Mouse (Mus musculus) neural tube, embryonic 14.5 days (tissue): ENCODE results near the gene Mesp2. TPM values are rescaled to one million over a fixed set of nuclear protein-coding genes. Genes with fewer than 3 reads are reported as not detected.

ENCODE experiments used
- ATAC-seq: fragments of 200-750 bp; cut with Nextera tagmentation; 2 replicates; pipeline ENCODE4 v1.8.0; 2017; ENCODE audit warnings: low read depth, mild to moderate bottlenecking, moderate TSS enrichment, moderate library complexity
- H3K27ac ChIP-seq: fragments of 300-500 bp; sonication (generic); 2 replicates; pipeline ENCODE4 v1.5.1; 2014; ENCODE audit warnings: low read depth, mild to moderate bottlenecking, control low read depth, low read length, moderate library complexity, mixed read lengths
- H3K27me3 ChIP-seq: fragments of 300-500 bp; sonication (generic); 2 replicates; pipeline ENCODE4 v1.6.1; 2014; ENCODE audit warnings: low read length; ENCODE audit not compliant: control insufficient read depth, insufficient read depth
- H3K36me3 ChIP-seq: fragments of 300-500 bp; sonication (generic); 2 replicates; pipeline ENCODE4 v1.6.1; 2014; ENCODE audit warnings: low read length, mixed read lengths; ENCODE audit not compliant: control insufficient read depth, insufficient read depth
- H3K4me1 ChIP-seq: fragments of 300-500 bp; sonication (generic); 2 replicates; pipeline ENCODE4 v1.6.1; 2014; ENCODE audit warnings: low read length; ENCODE audit not compliant: control insufficient read depth, insufficient read depth
- H3K4me2 ChIP-seq: fragments of 300-500 bp; sonication (generic); 2 replicates; pipeline ENCODE4 v1.6.1; 2014; ENCODE audit warnings: mild to moderate bottlenecking, low read depth, low read length, control low read depth
- H3K4me3 ChIP-seq: fragments of 300-500 bp; sonication (generic); 2 replicates; pipeline ENCODE4 v1.5.1; 2014; ENCODE audit warnings: low read depth, low read length, control low read depth, mixed read lengths
- H3K9ac ChIP-seq: fragments of 300-500 bp; sonication (generic); replicated peaks from 2 replicates; pipeline ENCODE4 v1.6.1; 2014; ENCODE audit warnings: low read depth, mild to moderate bottlenecking, control low read depth, low read length, mixed read lengths
- H3K9me3 ChIP-seq: fragments of 300-500 bp; sonication (generic); 2 replicates; pipeline ENCODE4 v1.6.1; 2016; ENCODE audit warnings: low read length; ENCODE audit not compliant: control insufficient read depth
- WGBS: fragments of 180-500 bp; shearing (Covaris S2); extraction: QIAGEN DNeasy Blood & Tissue Kit; methylation state at CpG from one replicate; pipeline ENCODE4 v1.1.7; 2014; 5-methylcytosine and 5-hydroxymethylcytosine counted together
- polyA plus RNA-seq: library from polyadenylated mRNA; unstranded; fragments of >200 nt; fragmentation: Nextera tagmentation; extraction: Ambion mirVana; gene quantifications from 2 replicates; pipeline ENCODE4 v1.2.1, GENCODE M21; 2014

The Mesp2 gene
- polyA plus RNA-seq: 0.71 and 1.2 TPM in 2 replicates

- H3K27me3 ChIP-seq: peaks cover 5% of the 10 kb centered on the region; the same call in 1 of the 2 replicates
- H3K4me2 ChIP-seq: peak within 1 kb of the TSS; percentile 62
- H3K36me3 ChIP-seq: no peaks in the 10 kb centered on the region
- 23% methylated on average over 64 of the region's 71 CpGs for WGBS
- no peaks in the 10 kb centered on the region; the same call in 1 of the 2 replicates for H3K4me1 ChIP-seq
- peak within 1 kb of the TSS; percentile 51 for H3K9ac ChIP-seq
- H3K9me3 ChIP-seq: no peaks in the 10 kb centered on the region
- H3K27ac ChIP-seq: no peak within 1 kb of the TSS
- peak within 1 kb of the TSS; percentile 19 for H3K4me3 ChIP-seq
- peak; percentile 79 for ATAC-seq
Observed at GRCm38 (mm10) chr7:79810611-79811506, at the start of gene Mesp2. Gene Mesp2 (plus strand): TSS chr7:79810727.

GRCm38 (mm10) chr7:79761124-79761876 is 49.2 kb upstream of the Mesp2 start:
- Histone ChIP-seq H3K27me3 (no peaks in the 10 kb centered on the region), H3K4me2 (no peak overlapping the region), H3K27ac (no peak overlapping the region), H3K4me1 (no peaks in the 10 kb centered on the region), H3K9me3 (no peaks in the 10 kb centered on the region), H3K36me3 (no peaks in the 10 kb centered on the region), H3K9ac (no peak overlapping the region), H3K4me3 (no peak overlapping the region)
- 84% methylated on average over 5 of the region's 5 CpGs for WGBS
- ATAC-seq: no peak

GRCm38 (mm10) chr7:79762106-79762505 is 48.4 kb upstream of the Mesp2 start:
- no peaks in the 10 kb centered on the region for H3K4me1 ChIP-seq
- no peak overlapping the region for H3K4me2 ChIP-seq
- no peaks in the 10 kb centered on the region for H3K36me3 ChIP-seq
- ATAC-seq: no peak
- H3K27ac ChIP-seq: no peak overlapping the region
- no peak overlapping the region for H3K4me3 ChIP-seq
- H3K9me3 ChIP-seq: no peaks in the 10 kb centered on the region
- no peak overlapping the region for H3K9ac ChIP-seq
- no peaks in the 10 kb centered on the region for H3K27me3 ChIP-seq
- 80% methylated on average over 8 of the region's 8 CpGs for WGBS

GRCm38 (mm10) chr7:79765991-79766390 is 44.5 kb upstream of the Mesp2 start:
- Histone ChIP-seq H3K9ac (no peak overlapping the region), H3K4me3 (no peak overlapping the region), H3K36me3 (no peaks in the 10 kb centered on the region), H3K4me2 (no peak overlapping the region), H3K27me3 (no peaks in the 10 kb centered on the region), H3K9me3 (no peaks in the 10 kb centered on the region), H3K4me1 (no peaks in the 10 kb centered on the region), H3K27ac (no peak overlapping the region)
- no peak for ATAC-seq
- 50% methylated on average over 1 of the region's 1 CpGs for WGBS

- H3K9me3 ChIP-seq: no peaks in the 10 kb centered on the region
- H3K4me1 ChIP-seq: no peaks in the 10 kb centered on the region
- H3K4me3 ChIP-seq: no peak overlapping the region
- no peaks in the 10 kb centered on the region for H3K36me3 ChIP-seq
- H3K4me2 ChIP-seq: no peak overlapping the region
- no peak overlapping the region for H3K27ac ChIP-seq
- no peaks in the 10 kb centered on the region for H3K27me3 ChIP-seq
- no peak overlapping the region for H3K9ac ChIP-seq
- WGBS: 86% methylated on average over 3 of the region's 3 CpGs
- ATAC-seq: no peak
Observed at GRCm38 (mm10) chr7:79769664-79770063, 40.9 kb upstream of the Mesp2 start.

- no peaks in the 10 kb centered on the region for H3K4me1 ChIP-seq
- H3K36me3 ChIP-seq: no peaks in the 10 kb centered on the region
- ATAC-seq: no peak
- no peak overlapping the region for H3K9ac ChIP-seq
- WGBS: 47% methylated on average over 15 of the region's 15 CpGs
- H3K4me2 ChIP-seq: no peak overlapping the region
- no peak overlapping the region for H3K4me3 ChIP-seq
- no peaks in the 10 kb centered on the region for H3K9me3 ChIP-seq
- no peak overlapping the region for H3K27ac ChIP-seq
- no peaks in the 10 kb centered on the region for H3K27me3 ChIP-seq
Observed at GRCm38 (mm10) chr7:79771561-79772512, 38.7 kb upstream of the Mesp2 start.

- H3K4me2 ChIP-seq: peak overlapping the region; percentile 35; the same call in 1 of the 2 replicates
- WGBS: 26% methylated on average over 16 of the region's 16 CpGs
- no peaks in the 10 kb centered on the region for H3K9me3 ChIP-seq
- no peak overlapping the region for H3K4me3 ChIP-seq
- no peak overlapping the region for H3K9ac ChIP-seq
- ATAC-seq: peak; percentile 61; the same call in 1 of the 2 replicates
- no peaks in the 10 kb centered on the region for H3K4me1 ChIP-seq
- no peaks in the 10 kb centered on the region for H3K27me3 ChIP-seq
- H3K36me3 ChIP-seq: no peaks in the 10 kb centered on the region
- H3K27ac ChIP-seq: no peak overlapping the region
Observed at GRCm38 (mm10) chr7:79780647-79781626, 29.6 kb upstream of the Mesp2 start.
